Mouse (Mus musculus) erythroblast, embryonic 14.5 days (primary cell): Measurements from ENCODE around the gene Gpc3. TPM values are rescaled to one million over a fixed set of nuclear protein-coding genes. Genes with fewer than 3 reads are reported as not detected.

Experiments used
- H3K27me3 ChIP-seq: 2 replicates; pipeline ENCODE4 v1.6.1; 2012; ENCODE audit warnings: inconsistent platforms; ENCODE audit not compliant: control insufficient read depth
- H3K36me3 ChIP-seq: 2 replicates; pipeline ENCODE4 v1.6.1; 2012; ENCODE audit warnings: mild to moderate bottlenecking, inconsistent platforms; ENCODE audit not compliant: control insufficient read depth
- H3K4me1 ChIP-seq: 2 replicates; pipeline ENCODE4 v1.6.1; 2012; ENCODE audit warnings: inconsistent platforms; ENCODE audit not compliant: control insufficient read depth
- H3K4me3 ChIP-seq: replicated peaks from 2 replicates; pipeline ENCODE3; 2012; ENCODE audit warnings: moderate library complexity, mild to moderate bottlenecking, inconsistent platforms
- H3K9me3 ChIP-seq: 2 replicates; pipeline ENCODE4 v1.6.1; 2012; ENCODE audit warnings: low read length, inconsistent platforms, mixed read lengths; ENCODE audit not compliant: control insufficient read depth
- GATA1 ChIP-seq: IDR thresholded peaks from 2 replicates; pipeline ENCODE4 v1.6.1; 2012; ENCODE audit warnings: low read length, inconsistent platforms, mixed read lengths
- TAL1 ChIP-seq: IDR thresholded peaks from 3 replicates; pipeline ENCODE4 v1.6.1; 2012; ENCODE audit warnings: low read length, inconsistent platforms, mixed read lengths
- polyA plus RNA-seq: library from polyadenylated mRNA; stranded (reverse); fragments of >175 nt; gene quantifications from 2 replicates; pipeline ENCODE4 v1.2.3, GENCODE M21; 2012

Gpc3 gene
- polyA plus RNA-seq, 1 experiment = 0.08 TPM

- Histone ChIP-seq H3K4me1 (no peaks in the 10 kb centered on the region), H3K4me3 (no peak overlapping the region), H3K27me3 (no peaks in the 10 kb centered on the region), H3K36me3 (no peaks in the 10 kb centered on the region), H3K9me3 (no peaks in the 10 kb centered on the region)
- TF ChIP-seq TAL1 = no peak
- no peak for TF ChIP-seq GATA1
These were observed 87.7 kb downstream of the Gpc3 start for GRCm38 (mm10) chrX:52526086-52526485.

GRCm38 (mm10) chrX:52525132-52525531, 88.6 kb downstream of the Gpc3 start:
- H3K9me3 ChIP-seq = no peaks in the 10 kb centered on the region
- H3K36me3 ChIP-seq = no peaks in the 10 kb centered on the region
- H3K27me3 ChIP-seq = no peaks in the 10 kb centered on the region
- no peak for TF ChIP-seq TAL1
- no peak for TF ChIP-seq GATA1
- no peak overlapping the region for H3K4me3 ChIP-seq
- no peaks in the 10 kb centered on the region for H3K4me1 ChIP-seq

GRCm38 (mm10) chrX:52514553-52514952, 99.2 kb downstream of the Gpc3 start:
- no peaks in the 10 kb centered on the region for H3K9me3 ChIP-seq
- H3K36me3 ChIP-seq = no peaks in the 10 kb centered on the region
- H3K4me1 ChIP-seq = no peaks in the 10 kb centered on the region
- TF ChIP-seq TAL1 (no peak), GATA1 (no peak)
- no peaks in the 10 kb centered on the region for H3K27me3 ChIP-seq
- no peak overlapping the region for H3K4me3 ChIP-seq

- TF ChIP-seq TAL1 = no peak
- Histone ChIP-seq H3K36me3 (no peaks in the 10 kb centered on the region), H3K9me3 (no peaks in the 10 kb centered on the region), H3K4me3 (no peak overlapping the region), H3K27me3 (no peaks in the 10 kb centered on the region), H3K4me1 (no peaks in the 10 kb centered on the region)
These were observed 102.6 kb downstream of the Gpc3 start for GRCm38 (mm10) chrX:52511151-52511550.

- TF ChIP-seq TAL1 (no peak), GATA1 (no peak)
- Histone ChIP-seq H3K4me1 (no peaks in the 10 kb centered on the region), H3K27me3 (0 out of 2 replicates have a peak, but pooled peaks cover 2% of the 10 kb centered on the region), H3K36me3 (no peaks in the 10 kb centered on the region), H3K4me3 (no peak overlapping the region), H3K9me3 (no peaks in the 10 kb centered on the region)
These were observed 109.9 kb downstream of the Gpc3 start for GRCm38 (mm10) chrX:52503857-52504256.

- TF ChIP-seq TAL1 = no peak
- TF ChIP-seq GATA1 = no peak
- Histone ChIP-seq H3K27me3 (no peaks in the 10 kb centered on the region), H3K4me1 (no peaks in the 10 kb centered on the region), H3K9me3 (no peaks in the 10 kb centered on the region), H3K36me3 (no peaks in the 10 kb centered on the region), H3K4me3 (no peak overlapping the region)
These were observed 124.3 kb downstream of the Gpc3 start for GRCm38 (mm10) chrX:52489461-52489860.

GRCm38 (mm10) chrX:52455074-52455588, 158.6 kb downstream of the Gpc3 start:
- no peak for TF ChIP-seq GATA1
- TF ChIP-seq TAL1 = no peak
- Histone ChIP-seq H3K36me3 (no peaks in the 10 kb centered on the region), H3K4me1 (no peaks in the 10 kb centered on the region), H3K27me3 (no peaks in the 10 kb centered on the region), H3K9me3 (no peaks in the 10 kb centered on the region), H3K4me3 (no peak overlapping the region)

- Histone ChIP-seq H3K27me3 (no peaks in the 10 kb centered on the region), H3K9me3 (no peaks in the 10 kb centered on the region), H3K36me3 (no peaks in the 10 kb centered on the region), H3K4me3 (no peak overlapping the region), H3K4me1 (no peaks in the 10 kb centered on the region)
- no peak for TF ChIP-seq TAL1
These were observed 160.1 kb downstream of the Gpc3 start for GRCm38 (mm10) chrX:52453445-52454182.

- Histone ChIP-seq H3K27me3 (no peaks in the 10 kb centered on the region), H3K4me3 (no peak overlapping the region), H3K36me3 (no peaks in the 10 kb centered on the region), H3K9me3 (no peaks in the 10 kb centered on the region), H3K4me1 (no peaks in the 10 kb centered on the region)
- TF ChIP-seq GATA1 = no peak
- no peak for TF ChIP-seq TAL1
These were observed 164.6 kb downstream of the Gpc3 start for GRCm38 (mm10) chrX:52449177-52449576.
